Mouse (Mus musculus) spleen, adult 2 months (tissue): ENCODE data around the gene Gm2004. TPM values are rescaled to one million over a fixed set of nuclear protein-coding genes. Genes with fewer than 3 reads are reported as not detected.
"Not testable (repeated sequence)": the region's sequence is repeated elsewhere in the genome, so short reads cannot be mapped to it uniquely, and the experiment has no call there.

ENCODE experiments used
- DNase-seq, 2 experiments: peaks; one replicate each; pipeline versions ENCODE4 v3.0.0 to v3.0.0-alpha.2; 2012 to 2021; ENCODE audit warnings: low spot score in 2 of 2, low read depth in 1 of 2
- H3K27ac ChIP-seq: fragments of 200-500 bp; 2 replicates; pipeline ENCODE4 v1.5.1; 2012; ENCODE audit warnings: low read length, inconsistent platforms; ENCODE audit not compliant: insufficient read depth
- H3K27me3 ChIP-seq: fragments of 200-500 bp; 2 replicates; pipeline ENCODE4 v1.6.1; 2012; ENCODE audit warnings: mild to moderate bottlenecking, moderate library complexity, low read length, inconsistent platforms; ENCODE audit not compliant: control insufficient read depth, insufficient read depth
- H3K36me3 ChIP-seq: fragments of 200-500 bp; 2 replicates; pipeline ENCODE4 v1.6.1; 2012; ENCODE audit warnings: mild to moderate bottlenecking, low read length, inconsistent platforms; ENCODE audit not compliant: control insufficient read depth, insufficient read depth
- H3K4me1 ChIP-seq: fragments of 200-500 bp; 2 replicates; pipeline ENCODE4 v1.6.1; 2011; ENCODE audit warnings: inconsistent platforms; ENCODE audit not compliant: control insufficient read depth, insufficient read depth, insufficient read length
- H3K4me3 ChIP-seq: fragments of 200-500 bp; 2 replicates; pipeline ENCODE4 v1.5.1; 2011; ENCODE audit warnings: mild to moderate bottlenecking, inconsistent platforms; ENCODE audit not compliant: insufficient read depth, insufficient read length; ENCODE audit errors: extremely low read depth
- WGBS: fragments of 180-500 bp; shearing (Covaris S2); methylation state at CpG from one replicate; pipeline ENCODE4 v1.1.7; 2018; 5-methylcytosine and 5-hydroxymethylcytosine counted together
- polyA plus RNA-seq: library from polyadenylated mRNA; depleted of rRNA; stranded (reverse); fragments of >200 nt; gene quantifications from 2 replicates; pipeline ENCODE4 v1.2.3, GENCODE M21; 2012; rRNA removed

Gene Gm2004
- not detected in 2 replicates for polyA plus RNA-seq

GRCm38 (mm10) chr2:176149725-176150124, at the start of gene Gm2004:
Gene Gm2004 (minus strand): TSS chr2:176149825.
- WGBS = no CpG with 5 or more reads among the region's 2 CpGs
- not testable (repeated sequence) for H3K4me3 ChIP-seq

More at GRCm38 (mm10) chr2:176149725-176150124, at the start of gene Gm2004:
- not testable (repeated sequence) for H3K27ac ChIP-seq, H3K27me3 ChIP-seq, H3K36me3 ChIP-seq, H3K4me1 ChIP-seq, DNase-seq

Other genes with a start within 250 kb of the Gm2004 start
- 0.08 and 0.27 TPM in 2 replicates for gene Zfp966, start 218.7 kb downstream of the Gm2004 start, polyA plus RNA-seq
- 0.14 and 0.15 TPM in 2 replicates for gene Gm2026, start 184.5 kb downstream of the Gm2004 start, polyA plus RNA-seq
- 0.07 and 0.08 TPM in 2 replicates for gene 2210418O10Rik, start 76.7 kb upstream of the Gm2004 start, polyA plus RNA-seq
- not detected in 2 replicates for gene Gm11009, start 169.7 kb upstream of the Gm2004 start, polyA plus RNA-seq